Mouse (Mus musculus) kidney, adult 11 months (tissue): ENCODE measurements around the gene Nfkbiz.

Source experiments
- DNase-seq: peaks from one replicate; pipeline ENCODE4 v3.0.0; 2022

Gene Nfkbiz

DNA sequence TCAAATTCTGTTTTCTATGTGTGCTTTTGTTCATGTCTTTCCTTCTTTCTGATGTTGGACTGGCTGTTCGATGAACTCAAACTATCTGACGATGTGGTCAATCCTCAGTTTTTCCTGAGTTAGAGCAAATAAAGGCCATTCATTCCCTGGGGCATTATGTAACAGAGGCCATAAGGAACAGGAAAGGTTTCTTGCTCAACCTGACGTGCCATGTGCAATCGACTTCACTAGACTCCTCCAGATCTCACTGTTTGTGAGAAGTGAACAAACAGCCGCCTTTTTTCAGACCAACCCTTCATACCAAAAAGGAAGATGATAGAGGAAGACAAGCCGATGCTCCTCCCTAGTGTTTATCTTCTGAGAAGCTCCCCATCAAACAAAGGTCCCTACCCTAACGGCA lies 48.4 kb downstream of the Nfkbiz start:
- DNase-seq, result no peak

DNA sequence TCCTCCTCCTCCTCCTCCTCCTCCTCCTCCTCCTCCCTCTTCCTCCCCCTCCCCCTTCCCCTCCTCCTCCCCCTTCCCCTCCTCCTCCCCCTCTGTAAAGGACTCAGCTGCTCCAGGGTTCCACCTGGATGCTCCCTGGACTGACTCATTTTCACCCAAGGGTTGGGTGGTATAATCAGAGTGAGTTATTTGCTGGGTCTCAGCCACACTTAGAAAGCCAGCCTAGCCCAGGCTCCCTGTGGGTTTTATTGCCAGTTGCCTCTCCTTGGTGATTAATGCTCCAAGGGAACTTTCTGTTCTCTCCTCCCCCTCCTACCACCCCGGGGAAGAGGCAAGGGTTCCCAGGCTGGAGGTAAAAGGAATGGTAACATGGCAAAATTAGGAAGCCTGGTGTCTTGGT lies 49.4 kb downstream of the Nfkbiz start:
- peak; percentile 36 for DNase-seq

DNA sequence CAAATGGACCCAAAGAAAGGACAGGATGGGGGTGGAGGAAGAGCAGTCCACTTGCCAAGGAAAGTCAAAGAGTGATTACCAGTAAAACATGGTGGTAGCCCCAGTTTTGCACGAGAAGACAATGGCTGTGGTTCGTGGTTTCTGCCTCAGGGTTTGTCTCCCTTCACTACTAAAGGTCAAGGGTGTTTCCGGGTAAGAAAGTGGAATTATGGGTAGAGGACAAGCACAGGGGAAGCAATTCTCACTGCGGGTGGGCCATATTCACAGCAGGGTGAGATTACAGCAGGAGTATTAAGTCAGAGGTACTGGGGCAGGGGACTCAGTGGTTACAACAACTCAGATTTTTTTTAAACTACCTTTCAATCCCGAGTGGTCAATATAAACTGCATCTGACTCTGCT lies 50.0 kb downstream of the Nfkbiz start:
- DNase-seq, result no peak

DNA sequence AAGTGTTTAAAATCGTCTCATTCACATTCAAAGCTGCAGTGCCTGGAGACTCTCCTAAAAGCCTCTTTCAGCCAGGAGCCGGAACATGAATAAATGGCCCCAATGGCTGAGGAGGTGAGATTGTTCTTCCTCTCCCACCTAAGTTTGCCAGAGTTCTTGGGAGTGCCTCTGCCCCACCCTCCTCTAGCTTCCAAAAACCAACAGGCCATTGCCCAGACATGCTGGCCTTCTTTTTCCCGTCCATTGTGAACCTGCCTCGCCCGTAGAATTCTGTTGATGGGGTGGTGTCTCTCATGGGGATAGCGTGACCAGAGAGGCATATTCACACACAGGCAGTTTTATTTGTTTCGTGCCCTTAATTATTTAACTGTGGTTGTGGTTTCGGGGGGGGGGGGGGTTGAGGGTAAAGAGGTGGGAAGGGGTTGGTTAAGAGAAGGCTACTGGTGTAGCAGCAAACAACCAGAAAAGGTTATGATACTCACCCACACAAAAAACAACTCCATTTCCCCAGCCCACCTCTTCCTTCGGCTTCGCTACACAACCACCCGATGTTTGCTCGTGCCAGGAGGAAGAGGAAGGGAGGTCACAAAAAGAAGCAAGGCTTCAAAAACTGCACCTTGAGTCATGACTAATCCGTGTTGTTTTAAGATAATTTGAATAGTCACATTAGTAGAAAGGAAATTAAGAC lies 51.2 kb downstream of the Nfkbiz start:
- no peak for DNase-seq

DNA sequence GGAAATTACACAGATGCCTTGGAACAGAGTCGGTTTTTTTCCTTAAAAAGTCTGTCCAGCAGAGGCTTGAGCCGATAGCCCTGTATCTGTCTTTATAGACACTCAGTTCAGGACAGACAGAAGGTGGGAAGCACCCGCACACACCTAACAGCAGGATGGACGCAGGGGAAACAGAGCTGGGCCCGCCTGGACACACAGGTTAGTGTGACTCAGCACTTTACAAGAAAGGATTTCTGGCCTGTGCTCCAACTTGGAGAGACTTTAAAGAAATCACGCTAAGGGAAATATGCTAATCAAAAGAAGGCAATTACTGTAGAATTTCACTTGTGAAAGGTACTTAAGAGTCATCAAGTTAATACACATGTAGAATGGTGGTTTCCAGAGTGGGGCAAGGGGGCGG lies 54.3 kb downstream of the Nfkbiz start:
- no peak for DNase-seq

DNA sequence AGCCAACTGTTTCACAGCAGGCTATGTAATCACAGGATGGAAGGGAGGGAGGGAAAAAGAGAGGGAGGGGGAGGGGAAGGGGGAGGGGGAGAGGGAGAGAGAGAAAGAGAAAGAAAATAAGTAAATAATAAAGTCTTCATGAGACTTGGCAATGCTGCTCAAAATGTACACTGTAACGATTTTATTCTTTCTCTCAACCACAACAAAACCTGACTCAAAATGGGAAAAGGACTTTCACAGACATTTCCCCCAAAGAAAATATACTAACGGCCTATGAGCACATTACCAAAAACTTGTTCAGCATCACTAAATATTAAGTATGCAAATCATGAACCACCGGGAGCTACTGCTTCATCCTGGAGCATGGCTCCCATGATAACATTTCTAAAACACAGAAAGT lies 54.8 kb downstream of the Nfkbiz start:
- no peak for DNase-seq

DNA sequence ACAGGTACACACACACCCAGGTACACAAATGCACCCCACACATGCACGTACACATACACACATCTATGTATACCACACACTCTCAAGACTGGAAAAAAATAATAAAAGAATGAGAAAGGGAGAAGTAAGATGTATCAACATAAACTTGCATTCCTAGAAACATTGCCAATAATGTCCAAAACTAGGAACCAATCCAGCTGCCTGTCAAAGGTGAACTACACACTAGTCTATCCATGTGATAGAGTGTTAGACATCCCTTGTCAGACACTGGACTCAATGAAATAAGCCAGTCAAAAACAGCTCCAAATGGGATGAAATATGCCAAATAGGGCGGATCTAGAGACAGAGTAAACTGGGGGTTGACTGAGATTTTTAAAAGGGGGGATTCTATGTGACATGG lies 55.8 kb downstream of the Nfkbiz start:
- DNase-seq, result no peak

DNA sequence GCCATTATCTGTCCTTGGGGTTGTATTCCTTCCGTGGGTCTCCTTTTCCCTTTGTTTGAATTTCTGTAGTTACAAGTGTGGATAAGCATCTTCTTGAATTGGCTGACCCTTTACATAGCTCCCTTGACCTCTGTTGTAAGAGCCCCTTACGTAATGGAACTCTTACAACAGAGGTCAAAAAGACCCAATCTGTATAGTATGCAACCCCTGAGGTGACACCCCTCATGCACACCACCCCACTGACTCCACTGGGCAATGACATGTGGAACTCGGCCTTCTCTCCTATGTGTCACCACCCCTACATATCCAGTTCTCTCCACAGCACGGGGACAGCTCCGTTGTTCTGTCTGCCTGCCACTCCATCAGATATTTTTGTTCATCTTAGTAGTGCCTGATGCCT lies 56.9 kb downstream of the Nfkbiz start:
- no peak for DNase-seq

DNA sequence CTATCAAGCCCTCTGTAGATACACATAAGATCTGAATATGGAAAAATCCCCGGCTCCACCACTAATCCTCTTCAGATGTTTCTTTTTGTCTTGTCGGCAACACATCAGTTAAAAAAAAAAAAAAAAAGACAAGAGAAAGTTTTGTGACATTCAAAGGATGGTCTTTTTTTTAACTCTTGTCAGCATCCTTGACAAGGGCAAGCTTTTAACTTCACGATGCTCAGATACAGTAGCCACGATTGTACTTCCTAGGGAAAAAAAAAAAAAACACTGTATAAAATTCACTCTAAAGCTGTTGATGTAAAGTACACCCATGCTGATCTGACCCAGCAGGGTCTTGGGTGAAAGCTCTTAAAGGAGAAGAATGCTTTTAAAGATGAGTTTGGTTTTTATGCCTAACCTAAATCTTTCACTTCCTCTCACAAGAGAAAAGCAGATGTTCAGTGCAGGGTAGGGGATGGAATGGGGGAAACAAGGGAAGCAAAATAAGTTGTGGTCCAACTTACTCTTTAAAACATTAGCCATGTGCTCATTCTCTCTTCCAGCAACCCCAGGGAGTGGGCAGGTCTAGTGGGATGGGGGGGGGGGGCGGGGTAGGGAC lies 57.6 kb downstream of the Nfkbiz start:
- DNase-seq, result no peak

DNA sequence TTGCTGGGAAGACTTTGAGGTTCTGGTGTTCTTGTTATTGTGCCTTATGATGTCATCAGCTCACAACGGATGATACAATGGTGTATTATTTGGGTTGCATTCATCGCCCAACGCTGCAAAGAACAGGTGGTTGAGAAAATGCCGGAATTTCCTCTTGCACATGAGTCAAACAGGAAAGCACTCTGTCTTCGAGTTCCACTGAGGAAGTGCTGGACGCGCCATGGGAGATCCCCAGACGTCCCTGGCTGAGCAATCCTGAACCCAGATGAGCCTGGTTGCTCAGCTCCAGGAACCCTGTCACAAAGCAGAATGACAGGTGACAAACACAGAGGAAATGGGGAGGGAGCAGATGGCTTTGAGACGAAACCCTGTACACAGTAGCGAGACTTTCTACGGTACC lies 62.4 kb downstream of the Nfkbiz start:
- DNase-seq, result no peak

DNA sequence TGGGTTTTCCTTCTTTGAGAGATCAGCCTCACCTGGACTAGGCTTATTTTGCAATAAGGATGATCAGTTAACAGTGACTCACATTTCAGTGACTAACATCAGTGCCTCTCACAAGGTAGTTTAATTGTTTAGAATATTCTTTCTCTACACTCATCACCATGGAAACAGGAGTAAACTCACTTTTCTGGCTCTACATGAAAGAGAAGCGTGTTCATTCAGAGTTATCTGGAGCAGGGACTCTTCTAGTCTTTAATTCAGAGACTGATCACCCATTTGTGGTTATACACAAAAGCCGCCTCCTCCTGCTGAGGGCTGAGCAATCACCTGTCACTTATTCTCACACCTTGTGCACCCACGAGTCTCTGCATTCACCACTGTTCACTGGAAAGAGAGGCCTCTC lies 68.5 kb downstream of the Nfkbiz start:
- DNase-seq, result no peak
